Mouse (Mus musculus) T-cell, adult 66 days (primary cell): ENCODE data around the gene Psg19. TPM values are rescaled to one million over a fixed set of nuclear protein-coding genes. Genes with fewer than 3 reads are reported as not detected.

Experiments
- total RNA-seq, 2 experiments: library from RNA; stranded (reverse); gene quantifications; 3 replicates in 1 of 2; 4 replicates in 1 of 2; pipeline ENCODE4 v1.2.4; 2023

Psg19 gene
- total RNA-seq = not detected

GRCm38 (mm10) chr7:18798420-18798819 lies at the start of gene Psg19:
Gene Psg19 (minus strand): TSS chr7:18798520.

GRCm38 (mm10) chr7:18839865-18840264 lies 41.5 kb upstream of the Psg19 start, which contains the start of gene Mill2:
Gene Mill2 (plus strand): TSS chr7:18839966.

GRCm38 (mm10) chr7:18821507-18821906 lies 23.2 kb upstream of the Psg19 start, which contains the start of gene Psg17:
Gene Psg17 (minus strand): TSS chr7:18821607.

Other genes starting within 250 kb of the Psg19 start
- not detected for gene Psg27, start 231.2 kb downstream of the Psg19 start, total RNA-seq
- gene Psg23, start 182.0 kb downstream of the Psg19 start, total RNA-seq = not detected
- not detected for gene Psg21, start 141.8 kb downstream of the Psg19 start, total RNA-seq
- not detected for gene Psg20, start 112.3 kb downstream of the Psg19 start, total RNA-seq
- not detected for gene Psg22, start 80.4 kb downstream of the Psg19 start, total RNA-seq
- gene Psg17, start 23.1 kb upstream of the Psg19 start, total RNA-seq = not detected
- under 1 TPM in 1 of 2 experiments, not detected in 1; 0.17 TPM for gene Mill2, start 41.4 kb upstream of the Psg19 start, total RNA-seq
- 10 to 100 TPM in 1 of 2 experiments, 1 to 10 TPM in 1; 6.0 to 11.4 TPM for gene Pglyrp1, start 72.8 kb upstream of the Psg19 start, total RNA-seq
- gene Ccdc61, start 111.9 kb upstream of the Psg19 start, total RNA-seq = 10 to 100 TPM; 19.0 to 30.0 TPM
- not detected for gene Nova2, start 127.4 kb upstream of the Psg19 start, total RNA-seq
- not detected for gene Nanos2, start 188.9 kb upstream of the Psg19 start, total RNA-seq
- gene Mypop, start 192.7 kb upstream of the Psg19 start, total RNA-seq = 1 to 10 TPM; 1.0 to 1.6 TPM
- gene Irf2bp1, start 205.5 kb upstream of the Psg19 start, total RNA-seq = 10 to 100 TPM; 33.2 to 36.6 TPM
- not detected for gene Foxa3, start 225.0 kb upstream of the Psg19 start, total RNA-seq
- 100 to 1,000 TPM; 112 to 115 TPM for gene Sympk, start 225.9 kb upstream of the Psg19 start, total RNA-seq